Mouse (Mus musculus) heart, adult 11 months (tissue): ENCODE results near the gene Gm17571.
A peak's percentile ranks its signal among the peaks of the same experiment; 100 is the strongest.

ENCODE experiments used
- DNase-seq: peaks from one replicate; pipeline ENCODE4 v3.0.0; 2022

Gene Gm17571

GRCm38 (mm10) chr9:13454651-13455123 is 8.1 kb upstream of the Gm17571 start:
- no peak for DNase-seq

GRCm38 (mm10) chr9:13448716-13449115 is 2.2 kb upstream of the Gm17571 start:
- no peak for DNase-seq

GRCm38 (mm10) chr9:13446236-13446635 is 317 bp downstream of the Gm17571 start:
- DNase-seq = no peak

- DNase-seq = peak; percentile 90
Measured at GRCm38 (mm10) chr9:13443484-13444211, 2.9 kb downstream of the Gm17571 start.

GRCm38 (mm10) chr9:13442012-13442735 is 4.4 kb downstream of the Gm17571 start:
- DNase-seq = peak; percentile 93

GRCm38 (mm10) chr9:13440911-13441310 is 5.6 kb downstream of the Gm17571 start:
- peak; percentile 58 for DNase-seq

GRCm38 (mm10) chr9:13433501-13434090 is 13.0 kb downstream of the Gm17571 start:
- peak; percentile 66 for DNase-seq

GRCm38 (mm10) chr9:13431646-13432045 is 14.9 kb downstream of the Gm17571 start:
- DNase-seq = peak; percentile 80

- DNase-seq = peak; percentile 65
Measured at GRCm38 (mm10) chr9:13430744-13431143, 15.8 kb downstream of the Gm17571 start.

- peak; percentile 96 for DNase-seq
Measured at GRCm38 (mm10) chr9:13430302-13430701, 16.3 kb downstream of the Gm17571 start.

GRCm38 (mm10) chr9:13429477-13430125 is 17.0 kb downstream of the Gm17571 start:
- peak; percentile 86 for DNase-seq

GRCm38 (mm10) chr9:13425031-13425940 is 21.3 kb downstream of the Gm17571 start:
- DNase-seq = peak; percentile 98

GRCm38 (mm10) chr9:13414230-13414766 is 32.3 kb downstream of the Gm17571 start:
- DNase-seq = peak; percentile 56
